Mouse (Mus musculus): ENCODE measurements around the gene Gm20388.

DNA sequence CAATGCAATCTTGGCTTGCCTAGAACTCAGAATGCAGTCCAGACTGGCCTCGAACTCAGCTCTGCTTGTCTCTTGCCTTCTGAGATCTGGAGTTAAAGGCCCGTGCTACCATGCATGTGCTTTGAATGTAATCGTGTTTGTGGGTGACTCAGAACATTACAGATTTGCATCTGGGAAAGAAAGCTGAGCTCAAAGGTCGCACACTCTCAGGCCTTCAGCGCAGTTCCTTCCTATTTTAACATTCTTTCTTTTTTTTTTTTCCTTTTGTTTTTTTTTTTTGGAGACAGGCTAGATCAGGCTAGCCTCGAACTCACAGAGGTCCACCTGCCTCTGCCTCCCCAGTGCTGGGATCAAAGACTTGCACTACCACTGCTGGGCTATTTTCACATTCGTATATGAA lies 3893.9 kb downstream of the Gm20388 start:
- TF ChIP-seq CTCF (IDR thresholded peaks at IDR 0.05; ENCODE audit: low read depth) (no peak), EP300 (optimal IDR thresholded peaks at IDR 0.05) (no peak)
